Mouse (Mus musculus) heart, postnatal 0 days (tissue): ENCODE measurements around the gene Dock1.

ENCODE experiments used
- CTCF ChIP-seq: IDR thresholded peaks from 2 replicates; pipeline ENCODE4 v1.5.1; 2016; ENCODE audit warnings: antibody characterized with exemption, control low read depth, low read depth
- EP300 ChIP-seq: IDR thresholded peaks from 2 replicates; pipeline ENCODE4 v1.6.1; 2016; ENCODE audit warnings: antibody characterized with exemption, low read depth

DNA sequence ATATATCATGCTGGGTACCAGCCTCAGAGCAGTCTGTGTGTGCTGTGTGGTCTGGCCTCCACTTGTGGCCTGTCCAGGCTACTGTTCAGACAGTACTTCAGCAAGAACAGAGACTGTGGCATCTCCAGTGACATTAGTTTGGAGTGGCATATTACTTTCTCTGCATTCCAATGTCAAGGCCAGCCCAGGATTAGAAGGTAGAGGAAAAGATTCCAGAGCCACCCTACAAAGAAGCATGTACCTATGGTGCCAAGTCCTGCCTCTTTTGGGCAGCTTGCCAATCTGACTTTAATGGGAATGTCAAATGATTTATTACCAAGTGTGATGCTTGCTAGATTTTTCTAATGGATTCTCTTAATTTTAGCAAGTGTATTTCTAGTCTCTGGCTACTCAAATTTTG lies 533.5 kb downstream of the Dock1 start:
- TF ChIP-seq CTCF (no peak), EP300 (no peak)
